Mouse (Mus musculus): ENCODE measurements around the gene Hivep2. TPM values are rescaled to one million over a fixed set of nuclear protein-coding genes. Genes with fewer than 3 reads are reported as not detected.

The Hivep2 gene
- polyA plus RNA-seq, 1 experiment from 2014 or later, result 6.0 TPM

DNA sequence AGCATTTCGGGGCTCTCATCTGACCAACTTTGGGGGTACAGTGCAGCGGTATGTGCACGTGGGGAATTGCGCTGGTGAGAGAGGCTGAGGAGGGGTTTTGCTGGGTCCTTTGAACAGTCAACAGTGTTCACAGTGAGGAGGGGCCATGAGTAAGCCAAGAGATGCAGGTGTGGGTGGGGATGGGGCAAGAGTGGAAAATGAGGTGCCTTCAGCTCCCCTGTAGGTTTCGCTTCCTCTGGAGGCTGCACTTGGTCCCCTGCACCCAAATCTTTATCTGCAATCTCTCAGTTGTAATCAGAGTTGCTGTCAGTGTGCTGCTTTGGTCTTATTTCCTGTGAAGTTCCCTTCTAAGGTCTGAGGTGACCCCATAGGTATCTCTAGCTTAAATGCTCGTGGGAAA, 27.5 kb downstream of the Hivep2 start:
- Histone ChIP-seq H3K4me1 (no peaks in the 10 kb centered on the region), H3K27ac (no peak overlapping the region), H3K9ac (no peak overlapping the region), H3K4me3 (replicated peaks) (no peak overlapping the region), H3K9me3 (no peaks in the 10 kb centered on the region), H3K4me2 (no peak overlapping the region), H3K36me3 (no peaks in the 10 kb centered on the region), H3K27me3 (replicated peaks) (no peaks in the 10 kb centered on the region)
- 82% methylated on average over 6 of the region's 6 CpGs for WGBS
- no peak for ATAC-seq (ENCODE audit: insufficient read depth, low FRiP score, low read depth)

GRCm38 (mm10) chr10:13997336-13997735, 31.5 kb downstream of the Hivep2 start:
- no peaks in the 10 kb centered on the region for H3K4me1 ChIP-seq
- H3K4me2 ChIP-seq, result no peak overlapping the region
- H3K36me3 ChIP-seq, result no peaks in the 10 kb centered on the region
- ATAC-seq (ENCODE audit: insufficient read depth, low FRiP score, low read depth), result no peak
- H3K4me3 ChIP-seq (replicated peaks), result no peak overlapping the region
- H3K9me3 ChIP-seq, result no peaks in the 10 kb centered on the region
- WGBS, result 78% methylated on average over 4 of the region's 4 CpGs
- H3K27ac ChIP-seq, result no peak overlapping the region
- H3K27me3 ChIP-seq (replicated peaks), result no peaks in the 10 kb centered on the region
- H3K9ac ChIP-seq, result no peak overlapping the region

DNA sequence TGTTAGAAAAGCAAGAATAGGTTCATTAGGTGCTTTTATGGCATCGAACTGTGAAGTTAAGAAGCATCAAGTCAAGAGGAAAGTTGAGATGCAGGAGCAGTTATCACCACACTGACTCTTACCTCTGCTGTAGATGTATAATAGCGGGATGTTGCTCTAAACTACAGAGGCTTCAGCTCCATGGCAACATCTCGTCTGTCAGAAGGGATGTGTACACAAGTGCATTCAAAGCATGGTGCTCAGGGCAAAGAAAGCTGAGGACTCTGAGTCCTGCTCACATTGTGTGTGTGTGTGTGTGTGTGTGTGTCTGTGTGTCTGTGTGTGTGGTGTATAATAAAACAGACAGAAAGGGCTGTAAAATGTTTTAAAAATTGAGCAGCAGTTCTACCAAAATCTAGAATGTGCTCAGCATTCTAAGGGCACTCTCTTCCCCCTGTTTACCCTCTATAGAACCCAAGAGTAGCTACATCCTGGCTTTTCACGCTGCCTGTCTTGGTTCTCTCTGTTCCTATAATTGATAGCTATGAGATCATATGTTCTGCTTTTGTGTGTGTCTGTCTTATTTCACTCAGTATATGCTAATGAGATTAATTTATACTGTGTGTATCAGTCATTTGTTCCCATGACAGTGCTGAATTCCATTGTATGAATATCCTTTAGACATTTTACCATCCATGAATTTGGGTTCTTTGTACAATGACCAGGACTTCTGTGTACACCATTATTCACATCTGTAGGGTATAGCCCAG, 39.1 kb downstream of the Hivep2 start:
- 54% methylated on average over 4 of the region's 4 CpGs for WGBS

GRCm38 (mm10) chr10:14009721-14010120, 43.8 kb downstream of the Hivep2 start:
- no peaks in the 10 kb centered on the region for H3K36me3 ChIP-seq
- H3K4me3 ChIP-seq (replicated peaks), result no peak overlapping the region
- no peak overlapping the region for H3K27ac ChIP-seq
- no peaks in the 10 kb centered on the region for H3K27me3 ChIP-seq (replicated peaks)
- H3K9me3 ChIP-seq, result no peaks in the 10 kb centered on the region
- H3K4me1 ChIP-seq, result no peaks in the 10 kb centered on the region
- no peak for ATAC-seq (ENCODE audit: insufficient read depth, low FRiP score, low read depth)
- H3K9ac ChIP-seq, result no peak overlapping the region
- no peak overlapping the region for H3K4me2 ChIP-seq
- 76% methylated on average over 2 of the region's 2 CpGs for WGBS

More for the DNA sequence above, 39.1 kb downstream of the Hivep2 start:
- Histone ChIP-seq H3K4me1 (no peaks in the 10 kb centered on the region), H3K9ac (no peak overlapping the region), H3K27me3 (replicated peaks) (no peaks in the 10 kb centered on the region), H3K27ac (no peak overlapping the region), H3K9me3 (no peaks in the 10 kb centered on the region), H3K36me3 (no peaks in the 10 kb centered on the region), H3K4me2 (no peak overlapping the region), H3K4me3 (replicated peaks) (no peak overlapping the region)
- ATAC-seq (ENCODE audit: insufficient read depth, low FRiP score, low read depth), result no peak

GRCm38 (mm10) chr10:14016287-14016970, 50.6 kb downstream of the Hivep2 start:
- no peak overlapping the region for H3K4me2 ChIP-seq
- no peaks in the 10 kb centered on the region for H3K9me3 ChIP-seq

GRCm38 (mm10) chr10:14017338-14017737, 51.5 kb downstream of the Hivep2 start:
- ATAC-seq (ENCODE audit: insufficient read depth, low FRiP score, low read depth), result no peak
- 78% methylated on average over 2 of the region's 2 CpGs for WGBS
- Histone ChIP-seq H3K27ac (peak overlapping the region; percentile 40; the same call in 1 of the 2 replicates), H3K4me1 (peaks cover 3% of the 10 kb centered on the region; the same call in 1 of the 2 replicates), H3K27me3 (replicated peaks) (no peaks in the 10 kb centered on the region), H3K9ac (no peak overlapping the region), H3K4me3 (replicated peaks) (no peak overlapping the region), H3K36me3 (no peaks in the 10 kb centered on the region), H3K4me2 (no peak overlapping the region), H3K9me3 (no peaks in the 10 kb centered on the region)

More at GRCm38 (mm10) chr10:14016287-14016970, 50.6 kb downstream of the Hivep2 start:
- Histone ChIP-seq H3K27ac (no peak overlapping the region), H3K36me3 (no peaks in the 10 kb centered on the region), H3K4me1 (peaks cover 3% of the 10 kb centered on the region; the same call in 1 of the 2 replicates), H3K27me3 (replicated peaks) (no peaks in the 10 kb centered on the region), H3K9ac (no peak overlapping the region), H3K4me3 (replicated peaks) (no peak overlapping the region)
- ATAC-seq (ENCODE audit: insufficient read depth, low FRiP score, low read depth), result no peak
- 67% methylated on average over 13 of the region's 13 CpGs for WGBS

DNA sequence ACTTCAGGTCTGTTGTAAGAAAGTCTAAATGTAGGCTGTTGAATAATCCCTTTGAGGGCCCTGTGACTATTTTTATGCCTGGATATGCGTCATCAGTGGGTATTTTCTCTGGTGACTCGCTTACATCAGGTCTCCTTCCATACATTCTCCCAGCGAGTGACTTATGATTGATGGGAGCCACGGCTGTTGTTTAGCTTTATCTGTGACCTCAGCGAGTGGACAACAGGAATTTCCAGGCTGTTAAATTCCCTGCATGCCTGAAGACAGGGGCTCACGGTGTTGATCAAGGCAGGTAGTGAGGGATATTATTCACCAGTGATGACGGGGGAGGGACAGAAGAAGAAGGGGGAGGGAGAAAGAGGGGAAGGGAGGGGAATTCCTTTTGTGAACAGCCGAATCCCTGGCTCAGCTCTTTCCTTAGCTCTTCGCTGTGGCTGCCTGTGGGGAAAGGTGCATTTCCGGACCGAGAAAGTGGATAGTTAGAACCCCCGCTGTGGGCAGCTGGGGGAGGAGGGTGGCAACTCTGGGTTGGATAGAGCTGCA, 52.0 kb downstream of the Hivep2 start:
- Histone ChIP-seq H3K9ac (no peak overlapping the region), H3K27me3 (replicated peaks) (no peaks in the 10 kb centered on the region), H3K4me2 (peak overlapping the region; percentile 41), H3K36me3 (no peaks in the 10 kb centered on the region), H3K27ac (peak overlapping the region; percentile 40; the same call in 1 of the 2 replicates), H3K9me3 (no peaks in the 10 kb centered on the region), H3K4me3 (replicated peaks) (peak overlapping the region; percentile 25), H3K4me1 (peaks cover 3% of the 10 kb centered on the region; the same call in 1 of the 2 replicates)
- no peak for ATAC-seq (ENCODE audit: insufficient read depth, low FRiP score, low read depth)
- 4% methylated on average over 12 of the region's 12 CpGs for WGBS

DNA sequence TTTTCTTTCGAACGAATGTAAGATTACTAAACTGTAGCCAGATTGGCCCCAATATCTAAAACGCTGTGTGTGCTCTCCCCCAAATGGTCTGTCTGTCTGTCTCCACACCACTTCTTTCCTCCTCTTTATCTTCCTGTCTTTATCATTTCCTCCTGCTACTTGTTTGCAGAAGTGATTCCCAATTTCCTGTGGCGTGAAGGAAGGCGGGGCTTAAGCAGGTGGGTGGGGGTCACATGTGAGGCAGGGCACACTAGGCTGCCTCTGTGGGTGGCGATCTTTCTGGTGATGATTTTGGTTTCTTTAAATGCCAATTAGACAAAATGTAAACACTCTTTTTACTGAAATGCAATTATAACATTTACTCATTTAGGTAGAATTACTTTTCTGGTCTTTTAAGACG, 52.8 kb downstream of the Hivep2 start:
- Histone ChIP-seq H3K4me3 (replicated peaks) (no peak overlapping the region), H3K9ac (no peak overlapping the region), H3K4me2 (0 out of 2 replicates have a peak overlapping the region, but pooled peaks have one; percentile 41), H3K4me1 (peaks cover 3% of the 10 kb centered on the region; the same call in 1 of the 2 replicates), H3K27me3 (replicated peaks) (no peaks in the 10 kb centered on the region), H3K9me3 (no peaks in the 10 kb centered on the region), H3K27ac (no peak overlapping the region), H3K36me3 (no peaks in the 10 kb centered on the region)
- WGBS, result 29% methylated on average over 7 of the region's 7 CpGs
- no peak for ATAC-seq (ENCODE audit: insufficient read depth, low FRiP score, low read depth)

DNA sequence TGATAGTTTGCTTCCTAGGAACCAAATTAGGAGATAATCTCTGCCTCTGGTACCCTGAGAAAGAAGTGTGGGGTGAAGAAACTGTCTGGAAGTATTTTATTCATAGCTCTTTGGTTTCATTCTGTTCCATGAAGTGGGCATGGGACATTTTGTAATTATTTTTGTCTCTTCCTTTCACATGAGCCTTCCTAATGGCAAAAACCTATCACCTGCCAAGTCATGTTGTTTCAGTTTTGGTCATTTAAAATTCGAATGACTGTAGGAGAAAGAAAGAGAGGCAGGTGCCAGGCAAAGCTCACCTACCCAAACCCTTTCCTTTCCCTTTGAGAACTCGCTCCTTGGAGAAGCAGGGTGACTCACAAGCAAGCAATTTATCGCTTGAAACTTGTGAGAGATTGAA, 53.3 kb downstream of the Hivep2 start:
- Histone ChIP-seq H3K4me3 (replicated peaks) (no peak overlapping the region), H3K4me2 (no peak overlapping the region), H3K9me3 (no peaks in the 10 kb centered on the region), H3K27me3 (replicated peaks) (no peaks in the 10 kb centered on the region), H3K4me1 (peaks cover 3% of the 10 kb centered on the region; the same call in 1 of the 2 replicates), H3K9ac (no peak overlapping the region), H3K36me3 (no peaks in the 10 kb centered on the region), H3K27ac (no peak overlapping the region)
- no peak for ATAC-seq (ENCODE audit: insufficient read depth, low FRiP score, low read depth)
- WGBS, result 57% methylated on average over 3 of the region's 3 CpGs

GRCm38 (mm10) chr10:14020253-14020652, 54.4 kb downstream of the Hivep2 start:
- H3K36me3 ChIP-seq, result no peaks in the 10 kb centered on the region
- no peaks in the 10 kb centered on the region for H3K9me3 ChIP-seq
- 55% methylated on average over 7 of the region's 7 CpGs for WGBS
- no peak overlapping the region for H3K27ac ChIP-seq
- H3K4me2 ChIP-seq, result no peak overlapping the region
- no peak overlapping the region for H3K9ac ChIP-seq
- H3K4me3 ChIP-seq (replicated peaks), result no peak overlapping the region
- H3K27me3 ChIP-seq (replicated peaks), result no peaks in the 10 kb centered on the region
- H3K4me1 ChIP-seq, result peaks cover 3% of the 10 kb centered on the region; the same call in 1 of the 2 replicates
- ATAC-seq (ENCODE audit: insufficient read depth, low FRiP score, low read depth), result no peak

DNA sequence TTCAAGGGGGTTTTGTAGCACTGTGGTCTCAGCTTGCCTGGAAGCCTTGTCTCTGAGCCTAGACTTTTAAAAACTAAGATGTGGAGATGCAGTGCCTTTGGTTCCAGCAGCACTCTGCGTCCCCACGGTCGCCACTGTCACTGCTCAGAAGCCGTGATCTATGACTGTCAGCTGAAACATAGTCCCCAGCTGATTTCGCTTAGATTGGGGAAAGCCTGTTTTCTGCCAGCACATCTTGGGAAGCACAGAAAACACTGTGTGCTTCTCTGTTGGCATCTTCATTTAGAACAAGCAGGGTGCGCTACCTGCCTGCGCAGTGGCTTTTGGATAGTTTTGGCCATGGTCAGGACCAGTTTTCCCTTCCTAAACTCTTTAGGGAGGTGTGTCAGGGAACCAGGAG, 59.1 kb downstream of the Hivep2 start:
- Histone ChIP-seq H3K27ac (no peak overlapping the region), H3K4me1 (no peaks in the 10 kb centered on the region), H3K9me3 (no peaks in the 10 kb centered on the region), H3K4me3 (replicated peaks) (no peak overlapping the region), H3K4me2 (no peak overlapping the region), H3K27me3 (replicated peaks) (no peaks in the 10 kb centered on the region), H3K36me3 (no peaks in the 10 kb centered on the region), H3K9ac (no peak overlapping the region)
- ATAC-seq (ENCODE audit: insufficient read depth, low FRiP score, low read depth), result no peak
- WGBS, result 84% methylated on average over 7 of the region's 7 CpGs

DNA sequence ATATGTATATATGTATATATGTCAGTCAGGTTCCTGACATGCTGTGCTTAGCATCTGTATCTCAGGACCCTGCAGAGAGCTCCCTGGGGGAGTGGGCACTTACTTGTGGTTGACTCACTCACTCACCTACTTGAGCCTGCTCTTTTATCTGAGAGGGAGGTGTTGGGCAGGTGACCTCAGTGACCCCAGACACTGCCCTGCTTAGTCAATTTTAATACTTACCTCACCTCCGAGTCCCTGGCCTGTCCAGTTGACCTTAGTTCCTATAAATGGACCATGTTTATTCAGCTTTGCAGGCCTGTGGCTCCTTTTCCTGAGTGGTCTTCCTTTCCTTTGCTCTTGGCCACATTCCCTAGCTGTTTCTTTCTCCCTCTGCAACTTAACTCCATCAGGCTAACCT, 61.9 kb downstream of the Hivep2 start:
- no peaks in the 10 kb centered on the region for H3K4me1 ChIP-seq
- H3K36me3 ChIP-seq, result no peaks in the 10 kb centered on the region
- no peak for ATAC-seq (ENCODE audit: insufficient read depth, low FRiP score, low read depth)
- no peak overlapping the region for H3K4me2 ChIP-seq
- no peaks in the 10 kb centered on the region for H3K27me3 ChIP-seq (replicated peaks)
- WGBS, result 42% methylated on average over 1 of the region's 1 CpGs
- H3K27ac ChIP-seq, result no peak overlapping the region
- no peak overlapping the region for H3K9ac ChIP-seq
- H3K9me3 ChIP-seq, result no peaks in the 10 kb centered on the region
- H3K4me3 ChIP-seq (replicated peaks), result no peak overlapping the region

Data from stomach, embryonic 15.5 days (tissue).